Mouse (Mus musculus) liver, embryonic 14.5 days (tissue): ENCODE results near the gene Llgl2.

Experiments
- CTCF ChIP-seq: IDR thresholded peaks from 2 replicates; pipeline ENCODE4 v1.5.1; 2016; ENCODE audit warnings: antibody characterized with exemption, low read depth, control low read depth
- EP300 ChIP-seq: IDR thresholded peaks from 2 replicates; pipeline ENCODE4 v1.6.1; 2016; ENCODE audit warnings: antibody characterized with exemption, low read depth

- no peak for TF ChIP-seq CTCF
- no peak for TF ChIP-seq EP300
Measured at GRCm38 (mm10) chr11:115823774-115824740, at the start of gene Llgl2.
